Mouse (Mus musculus) hindbrain, embryonic 14.5 days (tissue): ENCODE measurements around the gene Riox1. TPM values are rescaled to one million over a fixed set of nuclear protein-coding genes. Genes with fewer than 3 reads are reported as not detected.

Experiments used
- ATAC-seq: fragments of 200-750 bp; cut with Nextera tagmentation; 2 replicates; pipeline ENCODE4 v1.8.0; 2017; ENCODE audit warnings: moderate number of reproducible peaks, mild to moderate bottlenecking, moderate TSS enrichment, moderate library complexity; ENCODE audit not compliant: low FRiP score
- DNase-seq: peaks from one replicate; pipeline ENCODE4 v3.0.0-alpha.2; 2015; ENCODE audit warnings: low spot score
- H3K27ac ChIP-seq: fragments of 300-500 bp; sonication (generic); 2 replicates; pipeline ENCODE4 v1.5.1; 2014; ENCODE audit warnings: mild to moderate bottlenecking, moderate library complexity
- H3K27me3 ChIP-seq: fragments of 300-500 bp; sonication (generic); 2 replicates; pipeline ENCODE4 v1.6.1; 2014; ENCODE audit warnings: mild to moderate bottlenecking, low read length, mixed read lengths; ENCODE audit not compliant: control insufficient read depth, insufficient read depth
- H3K36me3 ChIP-seq: fragments of 300-500 bp; sonication (generic); replicated peaks from 2 replicates; pipeline ENCODE4 v1.6.1; 2014; ENCODE audit not compliant: control insufficient read depth, insufficient read depth
- H3K4me1 ChIP-seq: fragments of 300-500 bp; sonication (generic); replicated peaks from 2 replicates; pipeline ENCODE4 v1.6.1; 2014; ENCODE audit warnings: antibody characterized with exemption, low read length, mixed read lengths; ENCODE audit not compliant: control insufficient read depth, insufficient read depth
- H3K4me2 ChIP-seq: fragments of 300-500 bp; sonication (generic); replicated peaks from 2 replicates; pipeline ENCODE4 v1.6.1; 2014; ENCODE audit warnings: mild to moderate bottlenecking, moderate library complexity
- H3K4me3 ChIP-seq: fragments of 300-500 bp; sonication (generic); replicated peaks from 2 replicates; pipeline ENCODE4 v1.5.1; 2014; ENCODE audit warnings: mild to moderate bottlenecking, low read length
- H3K9ac ChIP-seq: fragments of 300-500 bp; sonication (generic); 2 replicates; pipeline ENCODE4 v1.6.1; 2014
- H3K9me3 ChIP-seq: fragments of 300-500 bp; sonication (generic); 2 replicates; pipeline ENCODE4 v1.6.1; 2016; ENCODE audit warnings: low read length; ENCODE audit not compliant: control insufficient read depth
- WGBS: fragments of 180-500 bp; shearing (Covaris S2); extraction: QIAGEN DNeasy Blood & Tissue Kit; methylation state at CpG from one replicate; pipeline ENCODE4 v1.1.7; 2014; 5-methylcytosine and 5-hydroxymethylcytosine counted together
- polyA plus RNA-seq: library from polyadenylated mRNA; unstranded; fragments of >200 nt; fragmentation: Nextera tagmentation; extraction: Ambion mirVana; gene quantifications from 2 replicates; pipeline ENCODE4 v1.2.1, GENCODE M21; 2014

The Riox1 gene
- polyA plus RNA-seq: 12.4 and 15.0 TPM in 2 replicates

- H3K4me2 ChIP-seq: peak within 1 kb of the TSS; percentile 86
- H3K27me3 ChIP-seq: no peaks in the 10 kb centered on the region
- H3K9me3 ChIP-seq: no peaks in the 10 kb centered on the region
- peaks cover 14% of the 10 kb centered on the region for H3K36me3 ChIP-seq
- H3K9ac ChIP-seq: peak within 1 kb of the TSS; percentile 80
- H3K4me1 ChIP-seq: peaks cover 21% of the 10 kb centered on the region
- peak within 1 kb of the TSS; percentile 79 for H3K27ac ChIP-seq
- ATAC-seq (peak; percentile 97), DNase-seq (peak; percentile 86)
- H3K4me3 ChIP-seq: peak within 1 kb of the TSS; percentile 86
- under 1% methylated on average over 37 of the region's 37 CpGs for WGBS
These were observed at the start of gene Riox1 for GRCm38 (mm10) chr12:83950493-83950839. TSS of gene Riox1 (plus strand) at chr12:83950608.

GRCm38 (mm10) chr12:83910451-83910850, 40.0 kb upstream of the Riox1 start:
- no peaks in the 10 kb centered on the region for H3K4me1 ChIP-seq
- peaks cover 5% of the 10 kb centered on the region; the same call in 1 of the 2 replicates for H3K36me3 ChIP-seq
- ATAC-seq (no peak), DNase-seq (no peak)
- no peak overlapping the region for H3K9ac ChIP-seq
- H3K4me3 ChIP-seq: no peak overlapping the region
- WGBS: 95% methylated on average over 2 of the region's 2 CpGs
- no peak overlapping the region for H3K27ac ChIP-seq
- H3K9me3 ChIP-seq: no peaks in the 10 kb centered on the region
- no peaks in the 10 kb centered on the region for H3K27me3 ChIP-seq
- no peak overlapping the region for H3K4me2 ChIP-seq

GRCm38 (mm10) chr12:83914202-83914740, 36.1 kb upstream of the Riox1 start:
- Histone ChIP-seq H3K27me3 (no peaks in the 10 kb centered on the region), H3K4me2 (no peak overlapping the region), H3K4me3 (no peak overlapping the region), H3K4me1 (0 out of 2 replicates have a peak, but pooled peaks cover 3% of the 10 kb centered on the region), H3K27ac (no peak overlapping the region), H3K36me3 (peaks cover 5% of the 10 kb centered on the region; the same call in 1 of the 2 replicates), H3K9me3 (no peaks in the 10 kb centered on the region), H3K9ac (no peak overlapping the region)
- DNase-seq (no peak), ATAC-seq (no peak)
- 93% methylated on average over 4 of the region's 4 CpGs for WGBS

- ATAC-seq (no peak), DNase-seq (no peak)
- Histone ChIP-seq H3K4me3 (no peak overlapping the region), H3K4me1 (0 out of 2 replicates have a peak, but pooled peaks cover 3% of the 10 kb centered on the region), H3K36me3 (peaks cover 5% of the 10 kb centered on the region; the same call in 1 of the 2 replicates), H3K9ac (no peak overlapping the region), H3K27me3 (no peaks in the 10 kb centered on the region), H3K9me3 (no peaks in the 10 kb centered on the region), H3K27ac (no peak overlapping the region), H3K4me2 (no peak overlapping the region)
- WGBS: 95% methylated on average over 1 of the region's 1 CpGs
These were observed 35.6 kb upstream of the Riox1 start for GRCm38 (mm10) chr12:83914797-83915196.

GRCm38 (mm10) chr12:83916884-83917283, 33.5 kb upstream of the Riox1 start:
- Histone ChIP-seq H3K9me3 (no peaks in the 10 kb centered on the region), H3K27ac (no peak overlapping the region), H3K27me3 (no peaks in the 10 kb centered on the region), H3K4me2 (no peak overlapping the region), H3K4me1 (peaks cover 13% of the 10 kb centered on the region; the same call in 1 of the 2 replicates), H3K9ac (no peak overlapping the region), H3K4me3 (no peak overlapping the region), H3K36me3 (peaks cover 5% of the 10 kb centered on the region; the same call in 1 of the 2 replicates)
- 77% methylated on average over 9 of the region's 9 CpGs for WGBS
- ATAC-seq: no peak
- DNase-seq: no peak

GRCm38 (mm10) chr12:83920721-83921441, 29.5 kb upstream of the Riox1 start:
- DNase-seq (no peak), ATAC-seq (no peak)
- peak overlapping the region; percentile 81 for H3K9ac ChIP-seq
- no peaks in the 10 kb centered on the region for H3K9me3 ChIP-seq
- WGBS: 2% methylated on average over 30 of the region's 31 CpGs
- peak overlapping the region; percentile 99 for H3K4me3 ChIP-seq
- H3K27me3 ChIP-seq: no peaks in the 10 kb centered on the region
- no peaks in the 10 kb centered on the region for H3K36me3 ChIP-seq
- peak overlapping the region; percentile 95 for H3K4me2 ChIP-seq
- peaks cover 22% of the 10 kb centered on the region for H3K4me1 ChIP-seq
- peak overlapping the region; percentile 86 for H3K27ac ChIP-seq

- Histone ChIP-seq H3K36me3 (no peaks in the 10 kb centered on the region), H3K9ac (peak within 1 kb of the TSS; percentile 81), H3K9me3 (no peaks in the 10 kb centered on the region), H3K27me3 (no peaks in the 10 kb centered on the region), H3K27ac (peak within 1 kb of the TSS; percentile 86), H3K4me1 (peaks cover 22% of the 10 kb centered on the region), H3K4me3 (peak within 1 kb of the TSS; percentile 99), H3K4me2 (peak within 1 kb of the TSS; percentile 95)
- ATAC-seq: peak; percentile 100
- peak; percentile 97 for DNase-seq
- WGBS: 2% methylated on average over 56 of the region's 63 CpGs
These were observed 28.6 kb upstream of the Riox1 start, which contains the start of gene Numb for GRCm38 (mm10) chr12:83921535-83922381. TSS of gene Numb (minus strand) at chr12:83921934.

GRCm38 (mm10) chr12:83922724-83923485, 27.5 kb upstream of the Riox1 start:
- H3K4me3 ChIP-seq: peak overlapping the region; percentile 99
- peak overlapping the region; percentile 55 for H3K9ac ChIP-seq
- no peak for ATAC-seq
- no peaks in the 10 kb centered on the region for H3K9me3 ChIP-seq
- H3K27me3 ChIP-seq: no peaks in the 10 kb centered on the region
- H3K27ac ChIP-seq: peak overlapping the region; percentile 63; the same call in 1 of the 2 replicates
- peak overlapping the region; percentile 55 for H3K4me2 ChIP-seq
- DNase-seq: no peak
- no peaks in the 10 kb centered on the region for H3K36me3 ChIP-seq
- 38% methylated on average over 8 of the region's 8 CpGs for WGBS
- H3K4me1 ChIP-seq: peaks cover 22% of the 10 kb centered on the region
